Comparison of ENCODE assay signal across 7 mouse cellular contexts in the genomic region with DNA sequence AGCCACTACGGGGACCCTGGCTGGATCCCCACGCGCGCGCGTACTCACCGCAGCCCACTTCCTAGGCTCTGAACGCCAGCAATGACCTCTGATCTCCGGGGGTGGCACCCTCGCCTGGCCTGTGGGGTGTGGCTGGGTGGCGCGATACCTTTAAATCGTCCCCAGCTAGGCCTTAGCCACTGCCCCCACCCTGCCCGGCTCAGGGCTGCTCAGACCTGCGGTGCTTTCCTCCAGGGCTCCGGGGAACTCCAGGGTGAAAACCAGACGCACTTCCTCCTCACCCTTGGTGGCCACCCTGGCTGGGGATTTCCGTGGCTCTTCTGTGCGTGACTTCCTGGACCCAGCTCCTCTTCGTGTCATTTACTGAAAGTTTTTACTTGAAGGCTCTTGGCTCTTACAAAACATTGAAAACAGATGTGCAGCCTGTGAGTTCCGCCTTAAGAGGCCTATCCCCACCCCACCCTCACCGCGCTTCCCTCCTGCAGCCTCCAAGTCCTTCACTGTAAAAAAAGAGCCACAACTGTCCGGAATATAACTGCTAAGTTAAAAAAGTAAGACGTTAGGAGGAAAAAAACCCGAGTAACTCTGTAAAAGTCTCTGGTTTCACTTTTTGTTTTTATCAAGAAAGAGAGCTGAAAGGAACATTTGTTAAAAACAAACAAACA. TPM values are rescaled to one million over a fixed set of nuclear protein-coding genes. Genes with fewer than 3 reads are reported as not detected.
DNase-seq lines count a peak whose midpoint lies in the region; ATAC-seq and TF ChIP-seq lines count a peak whose summit lies in the region.

Gene Birc3, minus strand, starts transcription at position 412 of the 665 bp plus-strand sequence.

- peak within 1 kb of the TSS; percentile 41 for H3K4me3 ChIP-seq in hindbrain, embryonic 14.5 days (replicated peaks; ENCODE audit: low read length)
- H3K4me3 ChIP-seq in small intestine, adult 2 months (ENCODE audit: low read depth, low read length), result peak within 1 kb of the TSS; percentile 79

- WGBS in hindbrain, embryonic 14.5 days, result 9% methylated on average over 26 of the region's 26 CpGs
- under 1% methylated on average over 26 of the region's 26 CpGs for WGBS in small intestine, adult 2 months

- no peaks in the 10 kb centered on the region for H3K36me3 ChIP-seq in hindbrain, embryonic 14.5 days (replicated peaks; ENCODE audit: control insufficient read depth, insufficient read depth)
- peaks cover 3% of the 10 kb centered on the region; the same call in 1 of the 2 replicates for H3K36me3 ChIP-seq in small intestine, adult 2 months (ENCODE audit: control insufficient read depth, insufficient read depth, low read length)

- no peaks in the 10 kb centered on the region for H3K27me3 ChIP-seq in hindbrain, embryonic 14.5 days (ENCODE audit: control insufficient read depth, insufficient read depth, low read length)
- H3K27me3 ChIP-seq in small intestine, adult 2 months (ENCODE audit: control insufficient read depth, insufficient read depth, low read length), result no peaks in the 10 kb centered on the region

- DNase-seq in NIH3T3 (ENCODE audit: low read depth), result peak; percentile 81
- DNase-seq in c-Kit-positive CD71-positive TER-119-positive erythroid progenitor cells, embryonic 14.5 days (ENCODE audit: low spot score), result peak; percentile 69
- DNase-seq in gastrocnemius, adult 18-20 months (ENCODE audit: low spot score), result peak; percentile 68
- no peak for DNase-seq in hindbrain, embryonic 14.5 days (ENCODE audit: low spot score)
- peak; percentile 6 to 14 for DNase-seq in left cerebral cortex, postnatal 25 days (ENCODE audit: low spot score in 2 of 2)

- H3K27ac ChIP-seq in hindbrain, embryonic 14.5 days, result no peak within 1 kb of the TSS
- peak within 1 kb of the TSS; percentile 94 for H3K27ac ChIP-seq in small intestine, adult 2 months (ENCODE audit: insufficient read depth, low read depth, low read length)

- peak; percentile 56; the same call in 1 of the 2 replicates for ATAC-seq in hindbrain, embryonic 14.5 days (ENCODE audit: low FRiP score)
- ATAC-seq in megakaryocyte-erythroid progenitor cell, adult 5-6 weeks (replicated peaks; ENCODE audit: low FRiP score, low TSS enrichment, poor library complexity, severe bottlenecking), result peak; percentile 91

- intact Hi-C loops in left cerebral cortex, postnatal 25 days (cut with DNase I), result no loop called here

- no peaks in the 10 kb centered on the region for H3K4me1 ChIP-seq in hindbrain, embryonic 14.5 days (replicated peaks; ENCODE audit: control insufficient read depth, insufficient read depth, low read length)
- H3K4me1 ChIP-seq in small intestine, adult 2 months (ENCODE audit: control insufficient read depth, insufficient read depth, insufficient read length, low read length), result peaks cover 8% of the 10 kb centered on the region; the same call in 1 of the 2 replicates

- H3K9me3 ChIP-seq in hindbrain, embryonic 14.5 days (ENCODE audit: control insufficient read depth, low read length), result no peaks in the 10 kb centered on the region

- TF ChIP-seq POLR2A in small intestine, adult 2 months (IDR thresholded peaks at IDR 0.05; ENCODE audit: low read depth, low read length), result peak; percentile 89

- peak within 1 kb of the TSS; percentile 91 for H3K4me2 ChIP-seq in hindbrain, embryonic 14.5 days (replicated peaks)

- H3K9ac ChIP-seq in hindbrain, embryonic 14.5 days, result peak within 1 kb of the TSS; percentile 61

- TF ChIP-seq CTCF in small intestine, adult 2 months (IDR thresholded peaks at IDR 0.05; ENCODE audit: extremely low read depth, insufficient read length, insufficient replicate concordance, low read depth, low read length), result peak; percentile 15; the same call in 1 of the 2 replicates

RNA-seq across cellular contexts. Expression of gene Birc3, which starts in this region (rescaled TPM):
- 10 to 100 TPM in 1 of 2 experiments, 1 to 10 TPM in 1; 7.4 to 10.3 TPM for total RNA-seq in gastrocnemius, adult 18-20 months (2021)
- 1.7 and 2.7 TPM in 2 replicates for polyA plus RNA-seq in hindbrain, embryonic 14.5 days (2014; fragmentation: Nextera tagmentation; extraction: Ambion mirVana)
- 1 to 10 TPM; 2.7 to 3.8 TPM for total RNA-seq in left cerebral cortex, postnatal 25 days (2021)
- 6.8 and 8.8 TPM in 2 replicates for total RNA-seq in megakaryocyte-erythroid progenitor cell, adult 5-6 weeks (2014; fragmentation: Nextera tagmentation)
- total RNA-seq in megakaryocyte-erythroid progenitor cell, adult 5-6 weeks (2017), result 9.9 and 33.6 TPM in 2 replicates
- 6.1 and 13.7 TPM in 2 replicates for polyA plus RNA-seq in small intestine, adult 2 months (2012; rRNA removed)
